Mouse (Mus musculus) MEL (cell line): ENCODE data around the gene Iqcf3.

Experiments
- BHLHE40 ChIP-seq: IDR thresholded peaks from 2 replicates; pipeline ENCODE4 v1.6.1; 2012; ENCODE audit warnings: low read depth, mild to moderate bottlenecking, inconsistent platforms, low read length, improper control_type of control experiment, borderline replicate concordance
- CHD2 ChIP-seq: IDR thresholded peaks from 2 replicates; pipeline ENCODE4 v1.6.1; 2011; ENCODE audit warnings: low read length, improper control_type of control experiment
- CTCF ChIP-seq, 3 experiments: IDR thresholded peaks in 2 of 3; conservative IDR thresholded peaks in 1 of 3; 2 replicates each; pipeline ENCODE4 v1.5.1; 2011 to 2012; ENCODE audit warnings: low read length in 3 of 3, low read depth in 2 of 3, mild to moderate bottlenecking in 2 of 3, improper control_type of control experiment in 1 of 3, inconsistent platforms in 1 of 3, mixed read lengths in 1 of 3, moderate library complexity in 1 of 3; ENCODE audit not compliant: control insufficient read depth in 1 of 3, insufficient read depth in 1 of 3, poor library complexity in 1 of 3, severe bottlenecking in 1 of 3
- E2F4 ChIP-seq: IDR thresholded peaks from 2 replicates; pipeline ENCODE4 v1.6.1; 2011; ENCODE audit warnings: low read depth, low read length, improper control_type of control experiment, borderline replicate concordance
- ELF1 ChIP-seq: IDR thresholded peaks from 2 replicates; pipeline ENCODE4 v1.6.1; 2014; ENCODE audit warnings: low read depth, mild to moderate bottlenecking, inconsistent platforms, low read length, improper control_type of control experiment, moderate library complexity
- EP300 ChIP-seq, 2 experiments: IDR thresholded peaks; 2 replicates each; pipeline ENCODE4 v1.6.1; 2011; ENCODE audit warnings: improper control_type of control experiment in 2 of 2, low read length in 2 of 2, low read depth in 1 of 2, mild to moderate bottlenecking in 1 of 2
- MYC ChIP-seq: IDR thresholded peaks from 2 replicates; pipeline ENCODE4 v1.6.1; 2011; ENCODE audit warnings: low read depth, mild to moderate bottlenecking, low read length, improper control_type of control experiment, moderate library complexity
- POLR2A ChIP-seq, 2 experiments: IDR thresholded peaks; 2 replicates each; pipeline ENCODE4 v1.6.1; 2011 to 2012; ENCODE audit warnings: low read length in 2 of 2, mild to moderate bottlenecking in 2 of 2, control low read depth in 1 of 2, improper control_type of control experiment in 1 of 2, low read depth in 1 of 2, moderate library complexity in 1 of 2; ENCODE audit not compliant: control insufficient read depth in 1 of 2, insufficient read depth in 1 of 2, poor library complexity in 1 of 2
- RAD21 ChIP-seq: IDR thresholded peaks from 2 replicates; pipeline ENCODE4 v1.6.1; 2011; ENCODE audit warnings: mild to moderate bottlenecking, low read depth, low read length, improper control_type of control experiment
- USF1 ChIP-seq: IDR thresholded peaks from 2 replicates; pipeline ENCODE4 v1.6.1; 2014; ENCODE audit warnings: low read depth, mild to moderate bottlenecking, inconsistent platforms, low read length, improper control_type of control experiment, moderate library complexity
- ZC3H11A ChIP-seq: IDR thresholded peaks from 2 replicates; pipeline ENCODE4 v1.6.1; 2012; ENCODE audit warnings: low read depth, mild to moderate bottlenecking, inconsistent platforms, low read length, improper control_type of control experiment
- ZMIZ1 ChIP-seq: IDR thresholded peaks from 2 replicates; pipeline ENCODE4 v1.6.1; 2012; ENCODE audit warnings: low read depth, mild to moderate bottlenecking, inconsistent platforms, low read length, improper control_type of control experiment, moderate library complexity
- ZNF384 ChIP-seq: IDR thresholded peaks from 2 replicates; pipeline ENCODE4 v1.6.1; 2012; ENCODE audit warnings: low read depth, mild to moderate bottlenecking, inconsistent platforms, low read length, improper control_type of control experiment

DNA sequence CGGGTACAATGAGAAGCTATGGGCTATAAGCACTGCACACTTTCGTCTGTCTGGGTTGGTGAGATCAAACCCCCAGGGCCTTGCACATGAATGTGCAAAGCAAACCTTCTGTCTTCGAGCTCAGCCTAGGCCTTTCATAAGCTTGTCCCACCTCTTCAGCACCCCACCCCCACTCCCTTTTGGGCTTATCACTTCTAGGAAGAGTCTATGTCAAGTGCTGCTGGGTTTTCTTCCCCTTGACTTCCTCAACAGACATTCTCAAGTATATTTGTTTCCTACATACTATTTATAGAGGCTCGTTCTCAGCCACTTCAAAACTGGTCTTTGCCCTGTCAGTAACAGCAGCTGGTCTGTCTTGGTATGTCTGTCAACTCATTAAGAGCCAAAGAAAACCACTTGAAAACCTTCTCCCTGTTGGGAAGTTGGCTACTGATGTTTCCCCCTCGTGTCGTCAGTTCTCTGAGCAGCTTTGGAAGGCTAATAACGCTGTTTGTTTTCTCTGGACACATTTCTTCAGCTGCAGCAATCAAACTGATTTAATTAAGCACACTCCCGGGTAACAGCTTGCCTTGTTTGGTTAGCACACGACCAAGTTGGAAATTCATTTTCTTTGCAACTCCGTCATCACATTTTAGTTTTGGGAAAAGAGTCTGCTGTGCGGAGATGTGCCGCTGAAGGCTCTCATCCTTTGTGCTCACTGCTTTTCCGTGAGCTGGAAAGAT is 48.5 kb downstream of the Iqcf3 start:
- TF ChIP-seq USF1 (no peak), BHLHE40 (no peak), RAD21 (no peak), ZNF384 (no peak), CTCF (IDR thresholded peaks at IDR 0.05 in 2 of 3, conservative IDR thresholded peaks at IDR 0.05 in 1 of 3; ENCODE audit: control insufficient read depth in 1 of 3, insufficient read depth in 1 of 3, low read depth in 2 of 3, low read length in 3 of 3, poor library complexity in 1 of 3, severe bottlenecking in 1 of 3) (no peak), EP300 (IDR thresholded peaks at IDR 0.05; ENCODE audit: low read depth in 1 of 2, low read length in 2 of 2) (no peak), POLR2A (IDR thresholded peaks at IDR 0.05; ENCODE audit: control insufficient read depth in 1 of 2, insufficient read depth in 1 of 2, low read depth in 1 of 2, low read length in 2 of 2, poor library complexity in 1 of 2) (no peak), E2F4 (no peak), ELF1 (no peak), MYC (no peak), ZMIZ1 (no peak), ZC3H11A (no peak), CHD2 (no peak)
